Mouse (Mus musculus) limb, embryonic 14.5 days (tissue): ENCODE measurements around the gene Htra3. TPM values are rescaled to one million over a fixed set of nuclear protein-coding genes. Genes with fewer than 3 reads are reported as not detected.

Experiments
- ATAC-seq: fragments of 200-750 bp; cut with Nextera tagmentation; 2 replicates; pipeline ENCODE4 v1.8.0; 2017; ENCODE audit warnings: low read depth, moderate number of reproducible peaks, moderate TSS enrichment; ENCODE audit not compliant: low FRiP score
- DNase-seq: peaks from one replicate; pipeline ENCODE4 v3.0.0-alpha.2; 2015; ENCODE audit warnings: low spot score
- H3K27ac ChIP-seq: fragments of 300-500 bp; sonication (generic); replicated peaks from 2 replicates; pipeline ENCODE4 v1.5.1; 2014; ENCODE audit warnings: low read depth, mild to moderate bottlenecking, low read length, moderate library complexity, mixed read lengths
- H3K27me3 ChIP-seq: fragments of 300-500 bp; sonication (generic); 2 replicates; pipeline ENCODE4 v1.6.1; 2014; ENCODE audit warnings: low read length, mixed read lengths; ENCODE audit not compliant: control insufficient read depth, insufficient read depth
- H3K36me3 ChIP-seq: fragments of 300-500 bp; sonication (generic); 2 replicates; pipeline ENCODE4 v1.6.1; 2014; ENCODE audit warnings: mild to moderate bottlenecking, low read length, moderate library complexity, mixed read lengths; ENCODE audit not compliant: control insufficient read depth, insufficient read depth
- H3K4me1 ChIP-seq: fragments of 300-500 bp; sonication (generic); 2 replicates; pipeline ENCODE4 v1.6.1; 2014; ENCODE audit warnings: antibody characterized with exemption, low read length, mixed read lengths; ENCODE audit not compliant: control insufficient read depth, insufficient read depth
- H3K4me2 ChIP-seq: fragments of 300-500 bp; sonication (generic); replicated peaks from 2 replicates; pipeline ENCODE4 v1.6.1; 2014; ENCODE audit warnings: low read depth, mild to moderate bottlenecking, low read length, moderate library complexity; ENCODE audit not compliant: severe bottlenecking
- H3K4me3 ChIP-seq: fragments of 300-500 bp; sonication (generic); replicated peaks from 2 replicates; pipeline ENCODE4 v1.5.1; 2014; ENCODE audit warnings: low read length
- H3K9ac ChIP-seq: fragments of 300-500 bp; sonication (generic); 2 replicates; pipeline ENCODE4 v1.6.1; 2014; ENCODE audit warnings: mild to moderate bottlenecking, low read depth, low read length, moderate library complexity; ENCODE audit not compliant: severe bottlenecking
- H3K9me3 ChIP-seq: fragments of 300-500 bp; sonication (generic); 2 replicates; pipeline ENCODE4 v1.6.1; 2016; ENCODE audit warnings: low read length; ENCODE audit not compliant: control insufficient read depth
- POLR2A ChIP-seq: fragments of 200-500 bp; IDR thresholded peaks from 2 replicates; pipeline ENCODE4 v1.8.0; 2012; ENCODE audit warnings: inconsistent platforms, mild to moderate bottlenecking, moderate library complexity, borderline replicate concordance; ENCODE audit not compliant: insufficient read depth, insufficient read length; ENCODE audit errors: extremely low read depth
- WGBS: fragments of 180-500 bp; shearing (Covaris S2); extraction: QIAGEN DNeasy Blood & Tissue Kit; methylation state at CpG from one replicate; pipeline ENCODE4 v1.1.7; 2014; 5-methylcytosine and 5-hydroxymethylcytosine counted together
- polyA plus RNA-seq, 2 experiments: library from polyadenylated mRNA; depleted of rRNA in 1 of 2; stranded (reverse) in 1 of 2; unstranded in 1 of 2; fragments of >200 nt; fragmentation: Nextera tagmentation in 1 of 2; extraction: Ambion mirVana in 1 of 2; gene quantifications; 2 replicates each; pipeline versions ENCODE4 v1.2.1 to v1.2.3; 2012 to 2014

Gene Htra3
- polyA plus RNA-seq, 2 experiments = 48.8 to 59.2 TPM

DNA sequence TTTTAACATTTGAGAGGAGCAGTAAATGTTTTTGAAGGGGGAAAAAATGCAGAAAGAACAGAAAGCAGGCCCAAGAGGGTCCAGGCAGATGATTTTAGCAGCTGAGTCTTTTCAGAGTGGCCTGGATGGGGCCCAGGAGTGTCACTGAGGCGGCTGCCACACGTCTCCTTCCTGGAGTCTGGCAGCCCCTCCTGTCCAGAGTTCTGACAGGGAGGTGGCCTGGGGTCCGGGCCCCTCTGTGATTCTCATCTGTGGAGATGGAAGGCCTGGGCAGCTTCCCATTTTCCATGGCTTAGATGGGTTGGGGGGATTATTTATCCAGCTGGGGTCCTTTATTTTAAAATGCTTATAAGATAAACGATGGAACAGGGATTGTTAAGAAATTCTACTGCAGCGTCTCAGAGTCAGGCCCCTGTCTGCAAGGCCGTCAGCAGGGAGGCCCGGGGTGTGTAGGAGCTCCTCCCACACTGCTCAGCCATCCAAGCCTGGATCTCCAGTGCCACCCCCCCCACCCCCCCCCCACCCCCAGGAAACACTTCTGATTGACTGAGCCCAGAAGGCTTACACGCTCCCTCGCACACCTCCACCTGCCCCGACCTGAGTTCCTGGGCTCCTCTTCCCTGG, 37.5 kb downstream of the Htra3 start:
- DNase-seq = peak; percentile 48
- no peaks in the 10 kb centered on the region for H3K27me3 ChIP-seq
- 46% methylated on average over 10 of the region's 10 CpGs for WGBS
- no peaks in the 10 kb centered on the region for H3K36me3 ChIP-seq
- H3K4me1 ChIP-seq = peaks cover 5% of the 10 kb centered on the region; the same call in 1 of the 2 replicates
- no peak for TF ChIP-seq POLR2A
- H3K27ac ChIP-seq = peak overlapping the region; percentile 63
- peak; percentile 79 for ATAC-seq
- no peaks in the 10 kb centered on the region for H3K9me3 ChIP-seq
- H3K4me3 ChIP-seq = no peak overlapping the region
- no peak overlapping the region for H3K4me2 ChIP-seq
- no peak overlapping the region for H3K9ac ChIP-seq

DNA sequence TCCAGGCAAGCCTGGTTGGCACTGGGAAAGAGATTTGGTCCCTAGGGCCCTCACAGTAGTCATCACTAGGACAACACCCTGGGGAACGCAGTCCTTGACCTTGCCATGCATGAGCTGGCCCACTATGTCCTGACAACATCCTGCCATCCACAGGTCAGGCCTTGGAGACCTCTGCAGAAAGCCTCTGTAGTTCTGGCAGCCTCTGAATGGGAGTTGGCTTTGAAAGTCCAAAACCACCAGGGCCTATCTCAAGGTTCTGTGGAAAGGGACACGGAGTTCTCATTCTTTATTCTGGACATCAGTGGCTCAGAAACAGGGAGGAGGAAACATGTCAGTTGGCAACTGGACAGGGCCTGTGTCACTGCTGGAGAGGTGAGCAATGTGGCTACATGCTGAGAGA, 43.6 kb downstream of the Htra3 start:
- DNase-seq (no peak), ATAC-seq (no peak)
- H3K27me3 ChIP-seq = no peaks in the 10 kb centered on the region
- no peaks in the 10 kb centered on the region for H3K4me1 ChIP-seq
- H3K9me3 ChIP-seq = no peaks in the 10 kb centered on the region
- TF ChIP-seq POLR2A = no peak
- no peaks in the 10 kb centered on the region for H3K36me3 ChIP-seq
- H3K4me3 ChIP-seq = no peak overlapping the region
- H3K9ac ChIP-seq = no peak overlapping the region
- 84% methylated on average over 2 of the region's 2 CpGs for WGBS
- no peak overlapping the region for H3K27ac ChIP-seq
- no peak overlapping the region for H3K4me2 ChIP-seq

DNA sequence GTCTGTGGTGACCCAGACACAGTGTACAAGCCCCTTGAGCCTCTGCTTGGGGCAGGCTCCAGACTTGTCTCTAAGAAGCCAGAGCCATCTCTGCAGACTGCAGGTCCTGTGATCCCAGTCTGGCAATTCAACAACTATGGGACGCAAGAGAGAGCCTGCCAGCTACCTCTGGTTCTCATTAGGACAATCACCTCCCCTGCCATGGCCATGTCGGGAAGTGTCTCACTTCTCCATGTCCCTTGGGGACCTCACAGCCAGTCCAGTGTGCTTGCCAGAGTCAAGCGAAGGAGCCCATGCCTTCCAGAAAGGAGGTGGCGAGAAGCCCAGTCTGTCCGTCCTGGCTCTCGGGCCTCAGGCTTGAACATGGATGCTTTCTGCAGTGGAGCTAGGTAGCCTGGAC, 46.7 kb downstream of the Htra3 start:
- DNase-seq (no peak), ATAC-seq (no peak)
- 53% methylated on average over 6 of the region's 6 CpGs for WGBS
- H3K9me3 ChIP-seq = no peaks in the 10 kb centered on the region
- H3K36me3 ChIP-seq = no peaks in the 10 kb centered on the region
- no peaks in the 10 kb centered on the region for H3K4me1 ChIP-seq
- no peak for TF ChIP-seq POLR2A
- H3K27ac ChIP-seq = no peak overlapping the region
- H3K27me3 ChIP-seq = no peaks in the 10 kb centered on the region
- H3K4me3 ChIP-seq = no peak overlapping the region
- H3K4me2 ChIP-seq = no peak overlapping the region
- H3K9ac ChIP-seq = no peak overlapping the region

DNA sequence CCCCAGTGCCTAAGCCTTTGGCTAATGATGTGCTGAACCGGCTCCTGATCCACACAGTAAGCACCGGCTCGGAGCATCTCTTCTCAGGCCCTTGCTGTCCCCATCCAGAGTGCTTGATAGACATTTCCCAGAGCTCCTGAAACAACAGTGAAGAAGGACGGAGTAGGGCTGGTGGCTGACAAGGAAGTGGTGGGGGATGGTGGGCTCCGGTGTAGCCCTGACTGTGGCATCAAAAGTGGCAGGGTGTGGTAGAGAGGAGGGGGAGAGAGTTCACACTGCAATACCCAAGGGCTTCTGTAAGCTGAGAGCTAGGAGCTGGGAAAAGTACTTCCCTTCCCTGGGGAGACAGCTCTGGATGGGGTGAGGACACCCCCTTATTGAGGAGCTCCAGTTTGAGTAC, 47.8 kb downstream of the Htra3 start:
- no peak for DNase-seq
- TF ChIP-seq POLR2A = no peak
- H3K9ac ChIP-seq = no peak overlapping the region
- no peaks in the 10 kb centered on the region for H3K27me3 ChIP-seq
- WGBS = 74% methylated on average over 5 of the region's 5 CpGs
- H3K4me1 ChIP-seq = no peaks in the 10 kb centered on the region
- H3K36me3 ChIP-seq = no peaks in the 10 kb centered on the region
- no peaks in the 10 kb centered on the region for H3K9me3 ChIP-seq
- no peak overlapping the region for H3K4me3 ChIP-seq
- H3K27ac ChIP-seq = no peak overlapping the region
- H3K4me2 ChIP-seq = no peak overlapping the region
- ATAC-seq = no peak

DNA sequence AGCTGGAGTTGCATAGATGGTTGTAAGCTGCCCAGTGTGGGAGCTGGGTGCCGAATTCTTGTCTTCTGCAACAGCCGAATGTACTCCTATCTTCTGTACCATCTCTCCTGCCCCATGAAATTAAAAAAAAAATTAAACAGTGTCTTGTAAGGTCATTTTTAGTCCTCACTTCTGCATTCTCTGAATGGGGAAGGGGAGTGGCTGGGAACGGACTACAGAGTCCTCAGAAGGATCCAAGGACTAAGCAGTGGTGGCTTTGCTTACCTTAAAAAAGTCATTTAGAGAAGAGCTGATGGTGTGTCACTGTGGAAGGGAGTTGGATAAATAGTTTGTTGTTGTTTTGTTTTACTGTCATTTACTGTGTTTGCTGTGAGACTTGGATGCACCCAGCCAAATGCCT, 48.4 kb downstream of the Htra3 start:
- H3K4me2 ChIP-seq = no peak overlapping the region
- no peak for TF ChIP-seq POLR2A
- no peak overlapping the region for H3K9ac ChIP-seq
- H3K4me1 ChIP-seq = no peaks in the 10 kb centered on the region
- no peaks in the 10 kb centered on the region for H3K36me3 ChIP-seq
- no peak overlapping the region for H3K27ac ChIP-seq
- WGBS = 89% methylated on average over 3 of the region's 3 CpGs
- no peak for ATAC-seq
- no peak for DNase-seq
- no peak overlapping the region for H3K4me3 ChIP-seq
- no peaks in the 10 kb centered on the region for H3K9me3 ChIP-seq
- no peaks in the 10 kb centered on the region for H3K27me3 ChIP-seq

DNA sequence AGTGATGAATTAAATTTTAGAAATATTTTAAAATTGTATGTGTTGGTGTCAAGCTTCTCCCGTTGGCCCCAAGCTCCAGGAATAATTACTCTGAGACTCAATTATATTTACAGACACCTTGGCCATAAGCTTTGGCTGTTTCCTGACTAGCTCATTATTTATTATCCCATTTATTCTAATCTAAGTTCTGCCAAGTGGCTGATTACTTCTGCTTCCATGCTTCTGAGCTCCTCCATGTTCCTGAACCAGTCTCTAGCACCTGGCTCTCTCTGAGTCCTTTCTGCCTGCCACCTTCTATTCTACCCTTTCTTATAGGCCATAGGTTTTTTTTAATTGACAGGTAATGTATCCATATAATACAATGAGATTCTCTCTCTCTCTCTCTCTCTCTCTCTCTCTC, 48.9 kb downstream of the Htra3 start:
- no peak for TF ChIP-seq POLR2A
- no peaks in the 10 kb centered on the region for H3K9me3 ChIP-seq
- ATAC-seq = no peak

More for the DNA sequence above, 48.9 kb downstream of the Htra3 start:
- no peaks in the 10 kb centered on the region for H3K36me3 ChIP-seq
- no peak overlapping the region for H3K27ac ChIP-seq
- no peak overlapping the region for H3K4me3 ChIP-seq
- H3K9ac ChIP-seq = no peak overlapping the region
- H3K27me3 ChIP-seq = no peaks in the 10 kb centered on the region
- DNase-seq = no peak
- H3K4me2 ChIP-seq = no peak overlapping the region
- H3K4me1 ChIP-seq = no peaks in the 10 kb centered on the region
- 82% methylated on average over 1 of the region's 1 CpGs for WGBS
